Mouse (Mus musculus): Measurements from ENCODE around the gene Ddi2. TPM values are rescaled to one million over a fixed set of nuclear protein-coding genes. Genes with fewer than 3 reads are reported as not detected.

The Ddi2 gene
- total and polyA plus RNA-seq, 2 experiments from 2014 or later, result 11.5 to 32.8 TPM

- peaks cover 26% of the 10 kb centered on the region for H3K4me1 ChIP-seq (ENCODE audit: control insufficient read depth, insufficient read depth)
Observed at GRCm38 (mm10) chr4:141639474-141639873, 83.7 kb downstream of the Ddi2 start.

GRCm38 (mm10) chr4:141636693-141637092, 86.5 kb downstream of the Ddi2 start:
- H3K27ac ChIP-seq (ENCODE audit: low read depth), result no peak overlapping the region
- peaks cover 94% of the 10 kb centered on the region for H3K36me3 ChIP-seq (replicated peaks; ENCODE audit: control insufficient read depth, insufficient read depth, low read length)
- H3K4me3 ChIP-seq (ENCODE audit: low read depth, low read length), result no peak overlapping the region

More at GRCm38 (mm10) chr4:141639474-141639873, 83.7 kb downstream of the Ddi2 start:
- Histone ChIP-seq H3K36me3 (replicated peaks; ENCODE audit: control insufficient read depth, insufficient read depth, low read length) (peaks cover 73% of the 10 kb centered on the region), H3K27me3 (ENCODE audit: control insufficient read depth, insufficient read depth, low read length) (no peaks in the 10 kb centered on the region), H3K9ac (replicated peaks; ENCODE audit: low read depth, low read length) (no peak overlapping the region), H3K4me2 (ENCODE audit: low read depth, low read length) (no peak overlapping the region), H3K9me3 (replicated peaks; ENCODE audit: control insufficient read depth, low read length) (no peaks in the 10 kb centered on the region), H3K27ac (ENCODE audit: low read depth) (no peak overlapping the region), H3K4me3 (ENCODE audit: low read depth, low read length) (no peak overlapping the region)
- TF ChIP-seq EP300 (IDR thresholded peaks at IDR 0.05; ENCODE audit: low read depth) (no peak), CTCF (IDR thresholded peaks at IDR 0.05; ENCODE audit: low read depth) (peak; percentile 15; the same call in 1 of the 2 replicates)
- ATAC-seq (ENCODE audit: insufficient read depth, low read depth) (no peak), DNase-seq (ENCODE audit: low spot score) (no peak)
- WGBS, result 75% methylated on average over 11 of the region's 11 CpGs

GRCm38 (mm10) chr4:141635991-141636390, 87.2 kb downstream of the Ddi2 start:
- TF ChIP-seq EP300 (IDR thresholded peaks at IDR 0.05; ENCODE audit: low read depth) (no peak), CTCF (IDR thresholded peaks at IDR 0.05; ENCODE audit: low read depth) (no peak)
- ATAC-seq (ENCODE audit: insufficient read depth, low read depth) (no peak), DNase-seq (ENCODE audit: low spot score) (no peak)
- peaks cover 94% of the 10 kb centered on the region for H3K36me3 ChIP-seq (replicated peaks; ENCODE audit: control insufficient read depth, insufficient read depth, low read length)
- H3K27me3 ChIP-seq (ENCODE audit: control insufficient read depth, insufficient read depth, low read length), result no peaks in the 10 kb centered on the region
- 81% methylated on average over 9 of the region's 9 CpGs for WGBS
- no peak overlapping the region for H3K4me3 ChIP-seq (ENCODE audit: low read depth, low read length)
- H3K27ac ChIP-seq (ENCODE audit: low read depth), result no peak overlapping the region
- H3K4me2 ChIP-seq (ENCODE audit: low read depth, low read length), result no peak overlapping the region
- no peaks in the 10 kb centered on the region for H3K4me1 ChIP-seq (ENCODE audit: control insufficient read depth, insufficient read depth)
- no peaks in the 10 kb centered on the region for H3K9me3 ChIP-seq (replicated peaks; ENCODE audit: control insufficient read depth, low read length)
- no peak overlapping the region for H3K9ac ChIP-seq (replicated peaks; ENCODE audit: low read depth, low read length)

More at GRCm38 (mm10) chr4:141636693-141637092, 86.5 kb downstream of the Ddi2 start:
- no peak for TF ChIP-seq CTCF (IDR thresholded peaks at IDR 0.05; ENCODE audit: low read depth)
- TF ChIP-seq EP300 (IDR thresholded peaks at IDR 0.05; ENCODE audit: low read depth), result no peak
- H3K27me3 ChIP-seq (ENCODE audit: control insufficient read depth, insufficient read depth, low read length), result no peaks in the 10 kb centered on the region
- no peak overlapping the region for H3K4me2 ChIP-seq (ENCODE audit: low read depth, low read length)
- H3K9me3 ChIP-seq (replicated peaks; ENCODE audit: control insufficient read depth, low read length), result no peaks in the 10 kb centered on the region
- peaks cover 4% of the 10 kb centered on the region for H3K4me1 ChIP-seq (ENCODE audit: control insufficient read depth, insufficient read depth)
- WGBS, result 92% methylated on average over 5 of the region's 5 CpGs
- DNase-seq (ENCODE audit: low spot score), result no peak
- ATAC-seq (ENCODE audit: insufficient read depth, low read depth), result no peak
- H3K9ac ChIP-seq (replicated peaks; ENCODE audit: low read depth, low read length), result no peak overlapping the region

- no peaks in the 10 kb centered on the region for H3K27me3 ChIP-seq (ENCODE audit: control insufficient read depth, insufficient read depth, low read length)
- H3K9me3 ChIP-seq (replicated peaks; ENCODE audit: control insufficient read depth, low read length), result no peaks in the 10 kb centered on the region
- no peak for ATAC-seq (ENCODE audit: insufficient read depth, low read depth)
- H3K36me3 ChIP-seq (replicated peaks; ENCODE audit: control insufficient read depth, insufficient read depth, low read length), result peaks cover 97% of the 10 kb centered on the region
- H3K4me1 ChIP-seq (ENCODE audit: control insufficient read depth, insufficient read depth), result no peaks in the 10 kb centered on the region
- no peak for DNase-seq (ENCODE audit: low spot score)
- TF ChIP-seq EP300 (IDR thresholded peaks at IDR 0.05; ENCODE audit: low read depth), result no peak
- no peak for TF ChIP-seq CTCF (IDR thresholded peaks at IDR 0.05; ENCODE audit: low read depth)
- H3K4me3 ChIP-seq (ENCODE audit: low read depth, low read length), result no peak overlapping the region
- no peak overlapping the region for H3K9ac ChIP-seq (replicated peaks; ENCODE audit: low read depth, low read length)
- H3K4me2 ChIP-seq (ENCODE audit: low read depth, low read length), result no peak overlapping the region
- WGBS, result 81% methylated on average over 21 of the region's 21 CpGs
- H3K27ac ChIP-seq (ENCODE audit: low read depth), result no peak overlapping the region
Observed at GRCm38 (mm10) chr4:141632111-141632873, 90.9 kb downstream of the Ddi2 start.

- Histone ChIP-seq H3K9me3 (replicated peaks; ENCODE audit: control insufficient read depth, low read length) (no peaks in the 10 kb centered on the region), H3K36me3 (replicated peaks; ENCODE audit: control insufficient read depth, insufficient read depth, low read length) (peaks cover 95% of the 10 kb centered on the region), H3K4me2 (ENCODE audit: low read depth, low read length) (no peak overlapping the region), H3K4me1 (ENCODE audit: control insufficient read depth, insufficient read depth) (no peaks in the 10 kb centered on the region), H3K27me3 (ENCODE audit: control insufficient read depth, insufficient read depth, low read length) (no peaks in the 10 kb centered on the region), H3K4me3 (ENCODE audit: low read depth, low read length) (no peak overlapping the region), H3K27ac (ENCODE audit: low read depth) (no peak overlapping the region), H3K9ac (replicated peaks; ENCODE audit: low read depth, low read length) (no peak overlapping the region)
- WGBS, result 95% methylated on average over 20 of the region's 20 CpGs
- no peak for TF ChIP-seq CTCF (IDR thresholded peaks at IDR 0.05; ENCODE audit: low read depth)
- no peak for TF ChIP-seq EP300 (IDR thresholded peaks at IDR 0.05; ENCODE audit: low read depth)
- ATAC-seq (ENCODE audit: insufficient read depth, low read depth) (no peak), DNase-seq (ENCODE audit: low spot score) (no peak)
Observed at GRCm38 (mm10) chr4:141631250-141631649, 92.0 kb downstream of the Ddi2 start.
